ENCODE assay signal across 7 mouse cellular contexts in the genomic region with DNA sequence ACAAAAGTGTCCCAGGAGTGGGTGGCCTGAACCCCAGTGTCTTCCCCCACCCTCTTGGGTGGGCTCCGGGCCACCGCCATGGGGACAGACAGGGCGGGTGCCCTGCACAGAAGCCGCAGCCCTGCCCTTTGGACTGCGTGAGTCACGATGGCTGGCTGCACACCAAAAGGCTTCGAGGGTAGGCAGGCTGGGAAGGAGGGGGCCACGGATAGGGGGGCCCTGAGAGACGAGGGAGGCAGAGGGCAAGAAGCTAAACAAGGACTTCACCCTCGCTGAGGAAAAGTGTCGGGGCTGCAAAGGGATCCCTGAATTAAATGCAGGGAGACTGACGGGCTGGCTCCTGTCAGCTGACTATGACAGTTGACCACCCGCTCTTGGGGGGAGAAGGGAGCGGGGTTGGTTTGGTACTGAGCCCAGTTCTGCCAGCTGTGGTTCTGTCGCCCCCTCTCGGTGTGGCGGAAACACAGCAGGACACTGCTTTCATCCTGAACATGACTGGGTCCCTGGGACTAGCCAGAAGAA. TPM values are rescaled to one million over a fixed set of nuclear protein-coding genes. Genes with fewer than 3 reads are reported as not detected.
A peak's percentile ranks its signal among the peaks of the same experiment; 100 is the strongest.
DNase-seq lines count a peak whose midpoint lies in the region; ATAC-seq and TF ChIP-seq lines count a peak whose summit lies in the region.

No protein-coding gene starts in this region.

- 0 out of 2 replicates have a peak overlapping the region, but pooled peaks have one; percentile 3 for H3K9ac ChIP-seq in heart, adult 2 months (ENCODE audit: low read depth, low read length)

- H3K4me1 ChIP-seq in heart, adult 2 months (ENCODE audit: control insufficient read depth, insufficient read depth, low read length) = no peaks in the 10 kb centered on the region; the same call in 1 of the 2 replicates

- no peaks in the 10 kb centered on the region for H3K36me3 ChIP-seq in heart, adult 2 months (ENCODE audit: control insufficient read depth, insufficient read depth, low read length)

- no peaks in the 10 kb centered on the region for H3K79me2 ChIP-seq in heart, adult 2 months (replicated peaks; ENCODE audit: control insufficient read depth, insufficient read depth, low read length)

- ATAC-seq in inflammation-experienced regulatory T-cells, adult 6 months = no peak

- TF ChIP-seq POLR2A in heart, adult 2 months (IDR thresholded peaks at IDR 0.05; ENCODE audit: insufficient read depth, low read depth, low read length) = no peak

- H3K27me3 ChIP-seq in heart, adult 2 months (ENCODE audit: control insufficient read depth, insufficient read depth, low read length) = peaks cover under 1% of the 10 kb centered on the region; the same call in 1 of the 2 replicates

- WGBS in heart, adult 2 months = 15% methylated on average over 17 of the region's 17 CpGs

- DNase-seq in 3T3-L1 (ENCODE audit: low read depth, low spot score) = peak; percentile 78
- peak; percentile 86 for DNase-seq in Muller cell, postnatal 12 days (ENCODE audit: inconsistent ontology term)
- DNase-seq in heart, adult 2 months = peak; percentile 72 to 77
- peak; percentile 79 for DNase-seq in kidney, adult 18-20 months
- DNase-seq in lung, postnatal 36 days = peak; percentile 66
- no peak for DNase-seq in embryo, embryonic 9.5 days (ENCODE audit: extremely low spot score)

- H3K27ac ChIP-seq in heart, adult 2 months = peak overlapping the region; percentile 36; the same call in 1 of the 2 replicates

- intact Hi-C loops in heart, adult 2 months (cut with DNase I) = no loop called here

- peak overlapping the region; percentile 35 for H3K4me3 ChIP-seq in heart, adult 2 months

- peak; percentile 65 for TF ChIP-seq CTCF in heart, adult 2 months (IDR thresholded peaks at IDR 0.05)

- TF ChIP-seq EP300 in heart, adult 2 months (IDR thresholded peaks at IDR 0.05; ENCODE audit: insufficient read depth, low read depth, low read length) = no peak

RNA-seq across cellular contexts. Expression of a gene that starts 5.2 kb away (rescaled TPM):
- total RNA-seq in heart, adult 2 months (2021) = 1 to 10 TPM in 1 of 2 experiments, under 1 TPM in 1; 0.73 to 1.1 TPM
- polyA plus RNA-seq in heart, adult 2 months (2012; rRNA removed) = 0.44 and 0.72 TPM in 2 replicates
- not detected for polyA plus RNA-seq in inflammation-experienced regulatory T-cells, adult 6 months (2017; shearing (Covaris generic))

RNA-seq across cellular contexts. Expression of a gene that starts 43.2 kb away (rescaled TPM):
- not detected for total RNA-seq in heart, adult 2 months (2021)
- polyA plus RNA-seq in heart, adult 2 months (2012; rRNA removed) = not detected in 2 replicates
- not detected for polyA plus RNA-seq in inflammation-experienced regulatory T-cells, adult 6 months (2017; shearing (Covaris generic))

RNA-seq across cellular contexts. Expression of a gene that starts 59.8 kb away (rescaled TPM):
- 1 to 10 TPM; 1.7 to 2.6 TPM for total RNA-seq in heart, adult 2 months (2021)
- polyA plus RNA-seq in heart, adult 2 months (2012; rRNA removed) = 1.4 and 2.3 TPM in 2 replicates
- polyA plus RNA-seq in inflammation-experienced regulatory T-cells, adult 6 months (2017; shearing (Covaris generic)) = not detected
